Mouse (Mus musculus): ENCODE data around the gene Actn2. TPM values are rescaled to one million over a fixed set of nuclear protein-coding genes. Genes with fewer than 3 reads are reported as not detected.
A peak's percentile ranks its signal among the peaks of the same experiment; 100 is the strongest.

The Actn2 gene
- polyA plus RNA-seq, 1 experiment from 2014 or later: 1,874 TPM

- Histone ChIP-seq H3K4me2 (ENCODE audit: low read depth, low read length) (no peak overlapping the region), H3K27me3 (ENCODE audit: control insufficient read depth, insufficient read depth, low read length) (no peaks in the 10 kb centered on the region; the same call in 1 of the 2 replicates), H3K36me3 (ENCODE audit: control insufficient read depth, insufficient read depth) (no peaks in the 10 kb centered on the region), H3K4me1 (ENCODE audit: control insufficient read depth, insufficient read depth, low read length) (peaks cover 4% of the 10 kb centered on the region), H3K27ac (ENCODE audit: low read length) (no peak overlapping the region), H3K9ac (ENCODE audit: low read length) (no peak overlapping the region), H3K9me3 (replicated peaks; ENCODE audit: control insufficient read depth, low read length) (no peaks in the 10 kb centered on the region), H3K4me3 (ENCODE audit: low read length) (no peak overlapping the region)
- ATAC-seq (replicated peaks; ENCODE audit: extremely low read depth, insufficient read depth, low FRiP score): no peak
- WGBS: 56% methylated on average over 4 of the region's 4 CpGs
Measured at GRCm38 (mm10) chr13:12356184-12356583, 15.6 kb upstream of the Actn2 start.

- Histone ChIP-seq H3K9ac (ENCODE audit: low read length) (no peak overlapping the region), H3K27ac (ENCODE audit: low read length) (no peak overlapping the region), H3K4me2 (ENCODE audit: low read depth, low read length) (no peak overlapping the region), H3K4me3 (ENCODE audit: low read length) (no peak overlapping the region), H3K27me3 (ENCODE audit: control insufficient read depth, insufficient read depth, low read length) (no peaks in the 10 kb centered on the region), H3K9me3 (replicated peaks; ENCODE audit: control insufficient read depth, low read length) (no peaks in the 10 kb centered on the region), H3K4me1 (ENCODE audit: control insufficient read depth, insufficient read depth, low read length) (no peaks in the 10 kb centered on the region), H3K36me3 (ENCODE audit: control insufficient read depth, insufficient read depth) (no peaks in the 10 kb centered on the region)
- WGBS: 56% methylated on average over 13 of the region's 13 CpGs
- no peak for ATAC-seq (replicated peaks; ENCODE audit: extremely low read depth, insufficient read depth, low FRiP score)
Measured at GRCm38 (mm10) chr13:12349197-12349824, 8.8 kb upstream of the Actn2 start.

DNA sequence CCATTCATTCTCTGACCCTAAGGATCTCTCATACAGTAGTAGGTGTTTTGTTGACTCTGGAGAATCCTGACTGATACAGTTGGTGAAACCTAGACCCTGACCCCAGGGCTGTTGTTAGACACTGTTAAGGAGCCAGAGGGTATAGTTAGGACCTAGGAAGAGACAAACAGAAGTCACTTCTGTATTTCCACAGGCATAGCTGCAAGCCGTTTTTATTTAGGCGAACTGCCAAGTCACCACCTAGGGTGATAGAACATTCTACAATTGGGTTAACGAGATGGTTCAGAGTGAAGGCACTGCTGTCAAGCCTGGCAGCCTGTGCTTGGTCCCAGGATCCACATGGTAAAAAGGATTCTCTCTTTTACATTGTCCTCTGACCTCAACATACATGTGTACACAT is 6.3 kb upstream of the Actn2 start:
- WGBS: 54% methylated on average over 3 of the region's 3 CpGs

DNA sequence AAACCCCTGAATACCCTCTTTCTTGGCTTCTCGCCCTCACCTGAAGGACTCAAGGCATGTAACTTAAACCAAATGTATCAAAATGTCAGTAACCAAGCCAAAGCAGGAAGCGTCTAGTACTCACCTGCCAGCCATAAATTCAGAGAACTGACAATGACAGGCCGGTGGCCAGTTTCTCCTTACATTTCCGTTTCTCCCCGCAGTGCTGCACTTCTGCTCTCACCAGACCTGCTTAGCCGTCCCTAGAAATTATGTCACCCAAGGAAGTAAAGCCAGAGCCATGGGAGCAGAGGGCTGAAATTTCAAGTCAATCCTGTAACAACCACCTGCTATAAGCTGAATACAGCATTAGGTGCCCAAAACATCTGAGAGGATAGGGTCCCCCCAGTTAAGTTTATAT is 887 bp upstream of the Actn2 start:
- Histone ChIP-seq H3K4me2 (ENCODE audit: low read depth, low read length) (peak overlapping the region; percentile 60), H3K4me3 (ENCODE audit: low read length) (no peak overlapping the region), H3K27ac (ENCODE audit: low read length) (no peak overlapping the region), H3K27me3 (ENCODE audit: control insufficient read depth, insufficient read depth, low read length) (no peaks in the 10 kb centered on the region), H3K36me3 (ENCODE audit: control insufficient read depth, insufficient read depth) (no peaks in the 10 kb centered on the region), H3K4me1 (ENCODE audit: control insufficient read depth, insufficient read depth, low read length) (peaks cover 8% of the 10 kb centered on the region), H3K9ac (ENCODE audit: low read length) (no peak overlapping the region), H3K9me3 (replicated peaks; ENCODE audit: control insufficient read depth, low read length) (no peaks in the 10 kb centered on the region)
- 47% methylated on average over 6 of the region's 6 CpGs for WGBS
- no peak for ATAC-seq (replicated peaks; ENCODE audit: extremely low read depth, insufficient read depth, low FRiP score)

More for the DNA sequence above, 6.3 kb upstream of the Actn2 start:
- Histone ChIP-seq H3K4me1 (ENCODE audit: control insufficient read depth, insufficient read depth, low read length) (peaks cover 1% of the 10 kb centered on the region; the same call in 1 of the 2 replicates), H3K4me3 (ENCODE audit: low read length) (no peak overlapping the region), H3K27ac (ENCODE audit: low read length) (no peak overlapping the region), H3K9ac (ENCODE audit: low read length) (no peak overlapping the region), H3K27me3 (ENCODE audit: control insufficient read depth, insufficient read depth, low read length) (no peaks in the 10 kb centered on the region), H3K9me3 (replicated peaks; ENCODE audit: control insufficient read depth, low read length) (no peaks in the 10 kb centered on the region), H3K36me3 (ENCODE audit: control insufficient read depth, insufficient read depth) (no peaks in the 10 kb centered on the region), H3K4me2 (ENCODE audit: low read depth, low read length) (no peak overlapping the region)
- ATAC-seq (replicated peaks; ENCODE audit: extremely low read depth, insufficient read depth, low FRiP score): no peak

GRCm38 (mm10) chr13:12339446-12339845 is 1.1 kb downstream of the Actn2 start:
- peak overlapping the region; percentile 79 for H3K4me3 ChIP-seq (ENCODE audit: low read length)
- no peaks in the 10 kb centered on the region for H3K36me3 ChIP-seq (ENCODE audit: control insufficient read depth, insufficient read depth)
- peaks cover 13% of the 10 kb centered on the region for H3K4me1 ChIP-seq (ENCODE audit: control insufficient read depth, insufficient read depth, low read length)
- peak overlapping the region; percentile 96 for H3K27ac ChIP-seq (ENCODE audit: low read length)
- peak overlapping the region; percentile 60; the same call in 1 of the 2 replicates for H3K4me2 ChIP-seq (ENCODE audit: low read depth, low read length)
- H3K27me3 ChIP-seq (ENCODE audit: control insufficient read depth, insufficient read depth, low read length): no peaks in the 10 kb centered on the region
- peak overlapping the region; percentile 90 for H3K9ac ChIP-seq (ENCODE audit: low read length)
- ATAC-seq (replicated peaks; ENCODE audit: extremely low read depth, insufficient read depth, low FRiP score): peak; percentile 17; the same call in 1 of the 2 replicates
- H3K9me3 ChIP-seq (replicated peaks; ENCODE audit: control insufficient read depth, low read length): no peaks in the 10 kb centered on the region

DNA sequence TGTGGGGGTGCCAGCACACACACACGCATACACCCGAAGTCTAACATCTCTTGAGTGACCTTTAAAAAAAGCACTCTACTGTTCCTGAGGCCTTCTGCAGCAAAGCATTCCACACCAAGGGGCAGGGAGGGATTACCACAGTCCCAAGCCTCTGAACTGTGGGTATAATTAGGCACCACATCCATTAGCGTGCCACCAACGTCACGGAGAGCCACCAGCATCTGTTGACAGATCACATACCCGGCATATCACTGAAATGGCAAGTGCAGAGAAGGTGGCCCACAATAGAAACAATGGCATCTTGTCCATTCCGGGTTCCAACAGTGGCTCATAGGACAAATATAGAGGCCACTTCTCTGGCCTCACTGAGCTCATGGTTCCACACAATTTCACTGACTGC is 2.8 kb downstream of the Actn2 start:
- peak; percentile 84 for ATAC-seq (replicated peaks; ENCODE audit: extremely low read depth, insufficient read depth, low FRiP score)
- H3K4me2 ChIP-seq (ENCODE audit: low read depth, low read length): peak overlapping the region; percentile 68
- H3K4me1 ChIP-seq (ENCODE audit: control insufficient read depth, insufficient read depth, low read length): peaks cover 26% of the 10 kb centered on the region
- peak overlapping the region; percentile 43 for H3K4me3 ChIP-seq (ENCODE audit: low read length)
- H3K9me3 ChIP-seq (replicated peaks; ENCODE audit: control insufficient read depth, low read length): no peaks in the 10 kb centered on the region
- WGBS: 42% methylated on average over 7 of the region's 7 CpGs
- no peaks in the 10 kb centered on the region for H3K27me3 ChIP-seq (ENCODE audit: control insufficient read depth, insufficient read depth, low read length)
- peak overlapping the region; percentile 94 for H3K27ac ChIP-seq (ENCODE audit: low read length)
- peak overlapping the region; percentile 78 for H3K9ac ChIP-seq (ENCODE audit: low read length)
- H3K36me3 ChIP-seq (ENCODE audit: control insufficient read depth, insufficient read depth): 0 out of 2 replicates have a peak, but pooled peaks cover 4% of the 10 kb centered on the region

DNA sequence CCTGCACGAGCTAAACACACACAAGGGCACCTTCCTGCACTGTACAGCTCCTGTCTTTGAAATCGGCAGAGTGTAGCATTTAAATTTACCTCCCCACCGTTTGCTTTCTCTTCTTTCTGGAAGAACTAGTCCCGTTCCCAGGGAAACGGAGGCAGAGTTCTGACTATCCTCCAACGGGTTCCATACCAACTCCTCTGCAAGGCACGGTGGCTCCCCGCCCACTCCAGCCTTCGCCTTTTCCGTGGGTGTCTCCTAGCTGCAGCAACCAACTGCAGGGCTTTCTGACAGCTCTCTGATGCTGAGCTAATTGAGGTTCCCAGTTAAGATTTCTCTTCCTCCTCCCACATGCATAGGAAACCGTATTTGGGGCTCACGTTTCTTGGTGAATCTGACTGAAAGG is 6.5 kb downstream of the Actn2 start:
- H3K4me2 ChIP-seq (ENCODE audit: low read depth, low read length): peak overlapping the region; percentile 70
- H3K27me3 ChIP-seq (ENCODE audit: control insufficient read depth, insufficient read depth, low read length): no peaks in the 10 kb centered on the region
- H3K36me3 ChIP-seq (ENCODE audit: control insufficient read depth, insufficient read depth): 0 out of 2 replicates have a peak, but pooled peaks cover 4% of the 10 kb centered on the region
- ATAC-seq (replicated peaks; ENCODE audit: extremely low read depth, insufficient read depth, low FRiP score): no peak
- peak overlapping the region; percentile 44 for H3K27ac ChIP-seq (ENCODE audit: low read length)
- H3K4me3 ChIP-seq (ENCODE audit: low read length): peak overlapping the region; percentile 41
- peak overlapping the region; percentile 73 for H3K9ac ChIP-seq (ENCODE audit: low read length)
- 37% methylated on average over 12 of the region's 12 CpGs for WGBS
- H3K4me1 ChIP-seq (ENCODE audit: control insufficient read depth, insufficient read depth, low read length): peaks cover 28% of the 10 kb centered on the region
- no peaks in the 10 kb centered on the region for H3K9me3 ChIP-seq (replicated peaks; ENCODE audit: control insufficient read depth, low read length)

DNA sequence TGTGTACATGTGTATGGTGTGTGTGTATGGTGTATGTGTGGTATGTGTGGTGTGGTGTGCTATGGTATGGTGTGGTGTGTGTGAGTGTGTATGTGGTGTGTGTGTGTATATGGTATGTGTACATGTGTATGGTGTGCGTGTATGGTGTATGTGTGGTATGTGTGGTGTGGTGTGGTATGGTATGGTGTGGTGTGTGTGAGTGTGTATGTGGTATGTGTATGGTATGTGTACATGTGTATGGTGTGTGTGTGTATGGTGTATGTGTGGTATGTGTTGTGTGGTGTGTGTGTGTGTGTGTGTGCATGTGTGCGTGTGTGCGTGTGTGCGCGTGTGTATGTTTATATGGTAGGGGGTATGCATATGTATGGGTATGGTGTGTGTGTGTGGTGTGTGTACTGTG is 9.0 kb downstream of the Actn2 start:
- 97% methylated on average over 5 of the region's 5 CpGs for WGBS
- peaks cover 45% of the 10 kb centered on the region for H3K4me1 ChIP-seq (ENCODE audit: control insufficient read depth, insufficient read depth, low read length)

DNA sequence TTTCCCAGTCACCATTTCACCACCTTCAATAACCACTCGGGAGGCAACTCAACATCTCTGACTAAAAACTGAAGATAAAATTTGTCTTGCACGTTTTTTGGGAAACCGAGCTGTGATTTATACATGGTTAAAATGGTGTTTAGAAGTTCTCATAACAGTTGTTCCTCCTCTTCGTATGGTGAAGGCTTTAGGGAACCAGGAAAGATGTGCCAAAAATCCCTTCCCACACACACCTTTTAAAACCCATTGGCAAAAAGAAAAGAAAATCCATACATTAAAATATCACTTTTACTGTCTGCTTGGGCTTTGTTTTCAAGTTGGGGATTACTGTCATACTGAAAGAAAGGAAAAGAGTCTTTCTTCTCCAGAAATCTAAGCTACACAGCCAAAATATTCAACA is 12.2 kb downstream of the Actn2 start:
- Histone ChIP-seq H3K27ac (ENCODE audit: low read length) (peak overlapping the region; percentile 78), H3K9ac (ENCODE audit: low read length) (no peak overlapping the region)

More for the DNA sequence above, 9.0 kb downstream of the Actn2 start:
- no peaks in the 10 kb centered on the region for H3K27me3 ChIP-seq (ENCODE audit: control insufficient read depth, insufficient read depth, low read length)
- H3K36me3 ChIP-seq (ENCODE audit: control insufficient read depth, insufficient read depth): 0 out of 2 replicates have a peak, but pooled peaks cover 4% of the 10 kb centered on the region
- ATAC-seq (replicated peaks; ENCODE audit: extremely low read depth, insufficient read depth, low FRiP score): no peak
- no peak overlapping the region for H3K27ac ChIP-seq (ENCODE audit: low read length)
- no peaks in the 10 kb centered on the region for H3K9me3 ChIP-seq (replicated peaks; ENCODE audit: control insufficient read depth, low read length)
- H3K4me2 ChIP-seq (ENCODE audit: low read depth, low read length): no peak overlapping the region
- no peak overlapping the region for H3K9ac ChIP-seq (ENCODE audit: low read length)
- H3K4me3 ChIP-seq (ENCODE audit: low read length): no peak overlapping the region

More for the DNA sequence above, 12.2 kb downstream of the Actn2 start:
- Histone ChIP-seq H3K4me1 (ENCODE audit: control insufficient read depth, insufficient read depth, low read length) (peaks cover 52% of the 10 kb centered on the region), H3K9me3 (replicated peaks; ENCODE audit: control insufficient read depth, low read length) (no peaks in the 10 kb centered on the region), H3K36me3 (ENCODE audit: control insufficient read depth, insufficient read depth) (peaks cover 5% of the 10 kb centered on the region; the same call in 1 of the 2 replicates), H3K4me2 (ENCODE audit: low read depth, low read length) (no peak overlapping the region), H3K4me3 (ENCODE audit: low read length) (no peak overlapping the region), H3K27me3 (ENCODE audit: control insufficient read depth, insufficient read depth, low read length) (no peaks in the 10 kb centered on the region)
- WGBS: 62% methylated on average over 4 of the region's 4 CpGs
- ATAC-seq (replicated peaks; ENCODE audit: extremely low read depth, insufficient read depth, low FRiP score): no peak
